Mouse (Mus musculus): ENCODE results near the gene Trpc1.

- TF ChIP-seq CTCF (IDR thresholded peaks at IDR 0.05; ENCODE audit: low read depth) (no peak), EP300 (IDR thresholded peaks at IDR 0.05; ENCODE audit: low read depth) (no peak)
These were observed 33.6 kb upstream of the Trpc1 start for GRCm38 (mm10) chr9:95783646-95784293.
